Mouse (Mus musculus) spleen, embryonic (tissue): ENCODE results near the gene Gng7.

Experiments used
- CTCF ChIA-PET: fragments of 350-600 bp; sonication (Branson Sonifier 250); formaldehyde crosslinking; loops from one replicate; lab custom pipeline; 2022; lab: Charles Lee

Gng7 gene

DNA sequence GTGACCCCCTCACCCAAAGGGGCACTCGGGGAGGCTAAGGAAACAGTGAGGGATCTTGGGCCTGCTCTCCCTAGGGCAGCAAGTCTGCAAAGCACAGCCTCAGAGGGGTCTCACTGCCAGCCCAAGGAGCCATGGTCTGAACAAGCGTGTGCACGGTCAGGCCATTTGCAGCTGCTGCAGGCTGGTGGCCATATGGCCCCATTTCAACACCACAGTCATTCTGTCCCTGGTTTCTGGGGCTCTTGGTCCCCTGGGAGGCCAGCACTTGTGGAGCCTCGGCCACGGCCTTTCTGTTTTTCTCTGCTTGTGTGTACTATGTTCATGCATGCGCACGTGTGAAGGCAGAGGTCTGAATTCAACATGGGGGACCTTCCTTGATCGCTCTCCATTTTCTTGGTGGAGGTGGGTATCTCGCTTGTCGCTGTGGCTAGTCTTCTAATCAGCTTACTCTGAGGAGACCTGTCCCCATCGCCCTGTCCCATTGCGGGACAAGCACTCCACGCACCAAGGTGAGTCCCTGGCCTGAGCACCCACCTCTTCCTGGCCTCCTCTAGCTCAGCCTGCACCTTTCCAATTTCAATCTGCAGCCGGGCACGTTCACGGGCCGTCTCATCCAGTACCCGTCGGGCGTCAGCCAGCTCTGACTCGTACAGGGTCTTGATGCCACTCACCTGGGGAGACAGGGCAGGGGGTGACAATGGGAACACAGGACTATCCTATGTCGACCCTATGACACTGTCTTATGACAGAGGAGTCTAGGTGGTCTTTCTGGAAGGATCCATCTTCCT lies 105.2 kb downstream of the Gng7 start:
- CTCF ChIA-PET: no interaction called here

DNA sequence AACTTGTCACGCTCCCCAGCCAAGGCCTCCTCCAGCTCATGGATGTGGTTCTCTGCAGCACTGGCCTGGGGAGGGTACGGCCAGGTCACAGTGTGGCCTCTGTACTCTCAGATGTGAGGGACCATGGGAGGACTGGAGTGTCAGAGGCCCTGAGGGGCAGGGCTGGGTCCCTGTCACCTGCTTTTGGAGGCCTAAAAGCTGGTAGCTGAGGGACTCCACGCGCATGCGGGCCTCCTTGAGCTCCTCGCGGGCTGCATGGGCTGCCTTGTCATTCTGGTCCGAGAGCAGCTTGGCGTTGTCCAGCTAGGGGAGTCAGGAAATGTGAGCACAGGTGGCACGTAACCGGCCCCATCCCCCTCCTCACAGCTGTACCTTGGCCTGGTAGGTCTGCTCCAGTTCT lies 110.0 kb downstream of the Gng7 start:
- CTCF ChIA-PET: no interaction called here

DNA sequence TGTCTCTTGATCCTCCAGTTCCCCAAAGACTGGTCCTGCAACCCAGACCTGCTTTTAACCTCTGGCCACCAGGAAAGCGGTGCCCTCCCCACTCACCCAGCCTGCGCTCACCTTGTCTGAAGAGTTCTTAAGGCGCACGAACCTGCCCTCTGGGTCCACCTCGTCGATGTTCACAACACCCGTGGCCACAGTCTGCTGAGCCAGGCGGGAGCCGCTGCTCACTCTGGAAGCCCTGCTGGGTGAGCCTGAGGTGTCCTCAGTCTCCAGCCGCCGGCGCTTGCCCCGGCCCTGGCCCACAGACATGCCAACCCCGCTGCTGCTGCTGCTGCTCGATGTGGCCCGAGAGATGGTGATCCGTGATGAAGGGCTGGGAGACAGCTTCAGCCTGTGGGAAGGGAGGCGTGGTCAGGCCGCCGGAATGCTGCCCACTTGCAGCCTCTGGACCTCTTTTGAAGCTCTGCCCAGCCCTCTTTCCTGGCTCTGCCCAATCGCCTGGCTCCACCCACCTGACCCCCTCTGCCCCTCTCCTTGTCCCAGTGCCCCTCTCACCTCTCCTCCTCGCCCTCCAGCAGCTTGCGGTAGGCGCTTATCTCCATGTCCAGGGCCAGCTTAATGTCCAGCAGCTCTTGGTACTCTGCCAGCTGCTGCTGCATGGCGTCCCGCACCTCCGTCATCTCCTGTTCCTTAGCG lies 110.6 kb downstream of the Gng7 start:
- CTCF ChIA-PET: interaction anchor here (0.6 kb wide), 1 partner anchor 115 kb away, joined by 3 read pairs; no protein-coding TSS in a partner anchor

DNA sequence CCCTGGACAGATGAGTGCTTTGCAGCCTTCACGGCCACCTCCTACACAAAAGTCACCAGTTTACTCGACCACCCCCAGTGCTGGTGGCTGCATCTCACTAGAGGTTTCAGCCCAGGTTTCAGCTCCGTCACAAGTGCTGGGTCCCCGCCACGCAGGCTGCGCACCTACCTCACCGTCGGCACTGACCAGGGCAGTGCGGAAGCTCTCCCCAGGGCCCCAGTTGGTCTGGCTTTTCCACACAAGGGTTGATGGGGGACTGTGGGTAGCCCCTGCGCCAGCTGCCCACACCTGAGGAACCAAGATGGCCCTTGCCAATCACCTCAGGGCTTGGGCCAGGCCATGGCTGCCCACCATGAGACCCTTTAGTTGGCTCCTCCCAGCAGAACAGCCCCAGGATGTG lies 111.5 kb downstream of the Gng7 start:
- CTCF ChIA-PET: no interaction called here

DNA sequence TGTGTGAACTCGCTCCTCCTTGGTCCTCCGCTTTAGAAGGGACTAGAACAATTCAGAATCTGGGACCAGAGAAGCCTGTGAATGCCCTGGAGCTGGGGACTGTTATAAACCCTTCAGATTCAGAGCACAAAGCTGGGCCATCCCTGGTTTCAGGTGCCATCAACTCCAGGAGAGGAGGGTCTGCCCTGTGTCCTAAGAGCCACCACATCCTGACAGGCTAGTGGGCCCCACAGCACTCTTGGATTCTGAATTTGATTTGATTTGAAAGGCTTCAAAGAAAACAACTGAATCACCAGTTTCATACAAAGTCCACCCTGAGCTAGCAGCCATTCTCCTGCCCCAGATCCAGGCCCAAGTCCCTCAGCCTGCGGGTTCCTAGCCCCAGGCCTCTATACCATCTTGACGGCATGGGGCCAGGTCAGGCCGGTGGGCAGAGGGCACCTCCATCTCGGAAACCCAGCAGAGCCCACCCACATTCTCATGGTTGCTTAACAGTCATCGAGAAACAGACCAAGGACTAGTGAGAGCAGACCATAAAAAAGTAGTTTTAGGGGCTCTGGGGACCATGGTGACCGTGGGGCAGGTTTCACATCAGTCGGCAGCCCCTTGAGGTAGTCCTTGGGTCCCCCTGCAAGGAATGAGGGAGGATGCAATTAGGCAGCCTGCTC lies 112.3 kb downstream of the Gng7 start:
- CTCF ChIA-PET: interaction anchor here (0.6 to 0.7 kb wide), 2 partner anchors 15 to 529 kb away, joined by 4 to 13 read pairs; no protein-coding TSS in a partner anchor

DNA sequence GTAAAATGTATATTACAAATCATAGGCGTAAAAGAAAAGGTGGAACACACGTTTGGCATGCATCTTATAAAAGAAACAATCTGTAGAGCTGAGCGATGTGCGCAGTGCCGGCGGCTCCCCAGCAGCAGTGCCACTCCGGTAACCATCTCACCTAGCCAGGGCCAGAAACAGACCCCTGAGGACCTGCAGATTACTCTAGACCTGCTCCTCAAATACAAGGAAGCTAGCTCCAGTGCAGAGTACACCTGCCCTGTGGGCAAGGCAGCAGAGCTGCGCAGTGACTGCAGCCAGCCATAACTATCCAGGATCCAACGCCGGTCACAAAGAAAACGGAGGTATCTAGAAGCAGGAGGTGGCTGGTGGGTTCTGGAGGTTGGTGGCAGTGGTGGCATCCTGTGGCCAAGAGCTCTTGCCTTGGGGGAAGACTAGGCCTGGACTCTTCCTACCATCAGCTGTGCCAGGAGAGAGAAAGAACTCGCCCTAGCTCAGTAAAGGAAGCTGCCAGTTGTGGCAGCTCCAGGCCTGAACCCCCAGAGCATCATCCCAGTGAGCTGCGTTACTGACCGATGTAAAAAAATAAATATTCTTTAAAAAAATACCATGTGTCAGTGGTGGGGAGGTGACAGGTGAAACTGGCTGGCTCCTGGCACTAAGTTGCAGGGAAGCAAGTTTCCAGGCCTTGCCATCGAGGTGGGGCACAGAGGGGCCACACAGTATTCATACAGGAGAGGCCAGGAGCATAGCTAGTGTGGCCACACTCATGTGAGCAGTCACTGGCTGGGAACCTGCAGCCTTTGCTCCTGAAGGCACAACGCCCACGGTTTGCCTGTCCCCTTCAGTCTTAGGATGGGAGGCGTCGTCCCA lies 113.1 kb downstream of the Gng7 start:
- CTCF ChIA-PET: interaction anchor here (0.7 kb wide), 1 partner anchor 16 kb away, joined by 4 read pairs; no protein-coding TSS in a partner anchor

DNA sequence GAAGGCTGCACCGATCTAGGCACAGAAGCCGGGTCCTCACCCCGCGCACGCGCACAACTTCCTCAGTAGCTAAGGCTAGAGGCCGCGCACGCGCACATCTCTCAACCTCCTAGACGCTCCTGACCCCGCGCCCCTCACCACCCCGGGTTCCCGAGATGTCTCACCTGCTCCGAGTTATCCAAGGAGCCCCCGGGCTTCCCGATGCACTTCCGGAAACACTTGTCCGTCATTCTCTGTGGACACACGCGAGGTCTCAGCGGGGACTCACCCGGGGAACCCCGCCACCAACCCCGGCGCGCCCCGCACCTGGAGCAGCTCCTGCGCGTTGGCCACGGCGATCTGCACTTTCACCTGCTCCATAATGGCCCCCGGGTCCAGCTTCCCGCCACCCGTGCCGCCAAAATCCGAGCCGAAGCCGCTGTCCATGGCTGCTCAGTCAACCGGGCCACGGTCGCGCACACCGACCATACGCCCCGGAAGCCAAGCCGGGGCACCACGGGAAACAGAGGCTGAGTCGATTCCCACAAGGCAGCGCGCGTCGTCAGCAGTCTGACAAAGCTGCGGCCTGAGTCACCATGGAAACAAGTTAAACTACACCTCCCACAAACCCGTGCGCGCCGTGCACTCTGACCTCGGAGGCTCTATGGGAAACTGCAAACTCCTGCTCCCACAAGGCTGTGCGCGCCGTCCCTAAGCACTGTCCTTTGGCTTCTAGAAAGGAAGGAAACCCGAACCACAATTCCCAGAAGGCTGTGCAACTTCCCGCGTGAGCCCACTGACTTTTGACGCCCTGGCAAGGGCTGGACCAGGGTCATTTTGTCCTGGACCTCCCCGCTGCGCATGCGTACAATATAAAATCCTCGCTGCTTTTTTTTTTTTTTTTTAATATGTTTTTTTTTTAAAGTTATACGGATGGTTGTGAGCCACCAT lies 114.2 kb downstream of the Gng7 start, which contains the start of gene Timm13:
Gene Timm13 (minus strand): TSS at position 652 of the 930 bp plus-strand sequence.
- CTCF ChIA-PET: interaction anchor here (0.5 kb wide), 1 partner anchor 98 kb away, joined by 6 read pairs; no protein-coding TSS in a partner anchor

DNA sequence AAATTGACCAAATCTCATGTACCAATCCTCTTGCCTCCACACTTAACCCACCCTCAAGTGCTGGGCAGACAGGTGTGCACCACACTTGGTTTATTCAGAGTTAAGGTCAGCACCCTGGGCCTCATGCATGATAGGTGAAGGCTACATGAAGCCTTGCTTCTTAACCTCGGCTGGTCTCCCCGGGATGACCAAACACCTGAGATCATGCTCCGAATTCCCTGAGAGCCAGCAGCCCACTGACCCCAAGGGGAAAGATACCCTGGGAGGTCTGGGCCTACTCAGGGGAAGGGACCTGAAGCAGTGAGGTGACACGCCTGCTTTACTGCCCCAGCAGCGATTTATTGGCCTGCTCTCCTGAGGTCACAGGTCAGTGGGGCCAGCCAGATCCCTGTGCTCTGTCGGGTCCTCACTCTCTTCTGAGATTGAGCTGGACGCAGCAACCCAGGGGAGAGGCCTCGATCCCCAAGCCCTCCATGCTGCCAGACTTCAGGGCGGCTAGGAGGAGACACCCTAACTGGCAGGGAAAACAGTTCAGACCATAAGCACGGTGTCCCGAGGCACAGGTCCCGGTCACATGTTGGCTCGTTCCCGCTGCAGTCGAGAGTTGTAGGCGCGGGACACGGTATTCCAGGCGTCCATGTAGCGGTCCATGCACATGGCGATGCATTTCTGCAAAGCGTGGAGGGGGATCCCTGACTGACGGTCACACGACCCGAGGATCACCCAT lies 115.0 kb downstream of the Gng7 start:
- CTCF ChIA-PET: interaction anchor here (0.5 kb wide), 1 partner anchor 99 kb away, joined by 6 read pairs; no protein-coding TSS in a partner anchor

DNA sequence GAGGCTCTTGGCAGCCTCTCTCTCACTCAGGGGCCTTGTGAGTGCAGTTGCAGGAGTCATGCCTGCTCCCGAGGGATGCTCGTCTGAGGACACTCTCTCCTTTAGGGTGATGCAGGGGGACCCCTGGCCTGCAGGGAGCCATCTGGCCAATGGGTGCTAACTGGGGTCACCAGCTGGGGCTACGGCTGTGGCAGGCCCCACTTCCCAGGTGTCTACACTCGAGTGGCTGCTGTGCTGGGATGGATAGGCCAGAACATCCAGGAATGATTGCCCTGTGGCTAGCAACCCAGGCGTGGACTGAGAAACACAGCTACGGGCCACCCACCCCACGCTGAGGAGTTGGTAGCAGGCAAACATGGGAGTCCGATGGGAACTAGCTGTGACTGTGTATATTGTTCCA lies 115.7 kb downstream of the Gng7 start:
- CTCF ChIA-PET: no interaction called here
